Mouse (Mus musculus): ENCODE results near the gene Aar2.

DNA sequence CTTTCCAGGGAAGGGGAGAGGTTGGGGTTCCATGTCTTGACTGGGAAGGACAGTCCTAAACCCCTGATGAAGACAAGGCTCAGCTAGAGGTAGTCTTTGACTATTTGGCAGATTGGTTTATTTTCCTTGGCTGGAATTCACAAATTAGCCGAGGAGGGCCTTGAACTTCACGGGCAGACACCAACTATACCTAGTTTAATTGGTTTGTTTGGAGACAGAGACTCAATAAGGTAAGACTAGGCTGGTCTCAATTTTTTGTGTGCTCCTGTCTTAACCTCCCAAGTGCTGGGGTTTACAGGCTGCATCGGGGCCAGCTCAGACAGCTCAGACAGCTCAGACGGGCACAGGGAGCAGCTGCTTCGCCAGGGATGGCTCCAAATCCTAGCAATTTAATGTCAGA, 33.1 kb downstream of the Aar2 start:
- TF ChIP-seq USF2 (IDR thresholded peaks at IDR 0.05; ENCODE audit: borderline replicate concordance in 1 of 2, insufficient read depth in 1 of 2, low read depth in 1 of 2, low read length in 2 of 2) (no peak), POLR2A (IDR thresholded peaks at IDR 0.05; ENCODE audit: control insufficient read depth in 1 of 2, insufficient read depth in 1 of 2, low read depth in 1 of 2, low read length in 2 of 2, poor library complexity in 1 of 2) (no peak), UBTF (IDR thresholded peaks at IDR 0.05; ENCODE audit: borderline replicate concordance, insufficient read depth, low read depth, low read length) (no peak), CTCF (IDR thresholded peaks at IDR 0.05 in 2 of 3, conservative IDR thresholded peaks at IDR 0.05 in 1 of 3; ENCODE audit: control insufficient read depth in 1 of 3, insufficient read depth in 1 of 3, low read depth in 2 of 3, low read length in 3 of 3, poor library complexity in 1 of 3, severe bottlenecking in 1 of 3) (no peak), RCOR1 (IDR thresholded peaks at IDR 0.05; ENCODE audit: low read depth, low read length) (no peak), HCFC1 (IDR thresholded peaks at IDR 0.05; ENCODE audit: low read depth, low read length) (no peak), ZMIZ1 (IDR thresholded peaks at IDR 0.05; ENCODE audit: low read depth, low read length) (no peak), MAX (IDR thresholded peaks at IDR 0.05; ENCODE audit: low read length) (no peak), GATA1 (IDR thresholded peaks at IDR 0.05; ENCODE audit: low read depth, low read length) (no peak)

All from MEL (cell line).